8 mouse cellular contexts compared by ENCODE assay signal in genomic region chr9:73040080-73040479, GRCm38 (mm10). TPM values are rescaled to one million over a fixed set of nuclear protein-coding genes. Genes with fewer than 3 reads are reported as not detected.
DNase-seq lines count a peak whose midpoint lies in the region; ATAC-seq and TF ChIP-seq lines count a peak whose summit lies in the region.

Pigb (minus strand) TSS chr9:73040378.

- TF ChIP-seq CTCF in liver, adult 2 months (IDR thresholded peaks at IDR 0.05; ENCODE audit: low read depth, low read length): no peak

- no peaks in the 10 kb centered on the region for H3K36me3 ChIP-seq in liver, adult 2 months (ENCODE audit: control insufficient read depth, insufficient read depth, low read length)
- no peaks in the 10 kb centered on the region for H3K36me3 ChIP-seq in heart, embryonic 16.5 days (ENCODE audit: control insufficient read depth, insufficient read depth)
- no peaks in the 10 kb centered on the region for H3K36me3 ChIP-seq in liver, embryonic 11.5 days (ENCODE audit: control insufficient read depth, insufficient read depth, low read length)

- WGBS in liver, adult 2 months: 23% methylated on average over 6 of the region's 6 CpGs
- WGBS in heart, embryonic 16.5 days: 24% methylated on average over 6 of the region's 6 CpGs
- 25% methylated on average over 6 of the region's 6 CpGs for WGBS in liver, embryonic 11.5 days

- peak within 1 kb of the TSS; percentile 87 for H3K9ac ChIP-seq in liver, adult 2 months (ENCODE audit: low read depth, low read length)
- H3K9ac ChIP-seq in heart, embryonic 16.5 days (ENCODE audit: low read length): peak within 1 kb of the TSS; percentile 85
- peak within 1 kb of the TSS; percentile 89 for H3K9ac ChIP-seq in liver, embryonic 11.5 days (ENCODE audit: low read depth, low read length)

- peaks cover 6% of the 10 kb centered on the region; the same call in 1 of the 2 replicates for H3K79me2 ChIP-seq in liver, adult 2 months (ENCODE audit: control insufficient read depth, insufficient read depth, low read length)

- peak within 1 kb of the TSS; percentile 95 for H3K4me2 ChIP-seq in heart, embryonic 16.5 days (ENCODE audit: low read depth, low read length)
- H3K4me2 ChIP-seq in liver, embryonic 11.5 days: peak within 1 kb of the TSS; percentile 83

- H3K4me3 ChIP-seq in liver, adult 2 months (ENCODE audit: insufficient read depth, low read depth, low read length): peak within 1 kb of the TSS; percentile 99
- H3K4me3 ChIP-seq in heart, embryonic 16.5 days (ENCODE audit: low read length): peak within 1 kb of the TSS; percentile 82
- H3K4me3 ChIP-seq in liver, embryonic 11.5 days (ENCODE audit: low read depth, low read length): peak within 1 kb of the TSS; percentile 83

- H3K9me3 ChIP-seq in heart, embryonic 16.5 days (replicated peaks; ENCODE audit: control insufficient read depth, low read length): no peaks in the 10 kb centered on the region
- no peaks in the 10 kb centered on the region for H3K9me3 ChIP-seq in liver, embryonic 11.5 days (ENCODE audit: control insufficient read depth, low read length)

- DNase-seq in liver, adult 2 months (ENCODE audit: extremely low read depth, low read depth, low spot score): no peak
- no peak for DNase-seq in liver
- DNase-seq in adrenal gland, postnatal 25 days: no peak
- no peak for DNase-seq in liver, embryonic 11.5 days (ENCODE audit: low spot score)
- no peak for DNase-seq in cerebellum, postnatal 25 days
- no peak for DNase-seq in embryo, embryonic 10.5 days (ENCODE audit: low spot score)
- no peak for DNase-seq in right cerebral cortex, postnatal 25 days

- no peaks in the 10 kb centered on the region for H3K27me3 ChIP-seq in liver, adult 2 months (ENCODE audit: control insufficient read depth, insufficient read depth, low read length)
- H3K27me3 ChIP-seq in heart, embryonic 16.5 days (ENCODE audit: control insufficient read depth, insufficient read depth, low read length): no peaks in the 10 kb centered on the region
- H3K27me3 ChIP-seq in liver, embryonic 11.5 days (replicated peaks; ENCODE audit: control insufficient read depth, insufficient read depth, low read length): no peaks in the 10 kb centered on the region

- peaks cover 9% of the 10 kb centered on the region for H3K4me1 ChIP-seq in liver, adult 2 months (ENCODE audit: control insufficient read depth, insufficient read depth, low read length)
- H3K4me1 ChIP-seq in heart, embryonic 16.5 days (ENCODE audit: control insufficient read depth, insufficient read depth, low read length): peaks cover 10% of the 10 kb centered on the region
- peaks cover 11% of the 10 kb centered on the region for H3K4me1 ChIP-seq in liver, embryonic 11.5 days (replicated peaks; ENCODE audit: control insufficient read depth, insufficient read depth, low read length)

- no peak for ATAC-seq in heart, embryonic 16.5 days (replicated peaks; ENCODE audit: extremely low read depth, insufficient read depth, low FRiP score)
- ATAC-seq in liver, embryonic 11.5 days (replicated peaks; ENCODE audit: low FRiP score): no peak

- no peak for TF ChIP-seq POLR2A in liver, adult 2 months (IDR thresholded peaks at IDR 0.05; ENCODE audit: extremely low read depth, insufficient read depth, low read length)

- peak within 1 kb of the TSS; percentile 47 for H3K27ac ChIP-seq in liver, adult 2 months (replicated peaks; ENCODE audit: insufficient read depth, low read depth, low read length)
- peak within 1 kb of the TSS; percentile 81 for H3K27ac ChIP-seq in heart, embryonic 16.5 days (ENCODE audit: low read length)
- peak within 1 kb of the TSS; percentile 68 for H3K27ac ChIP-seq in liver, embryonic 11.5 days (ENCODE audit: low read depth, low read length)

RNA-seq across cellular contexts. Expression of gene Pigb, which starts in this region (rescaled TPM):
- 3.0 and 4.2 TPM in 2 replicates for total RNA-seq in liver, adult 2 months (2014; rRNA removed)
- polyA plus RNA-seq in liver, adult 2 months (2012; rRNA removed): 4.5 and 5.7 TPM in 2 replicates
- total RNA-seq in adrenal gland, postnatal 25 days (2021): 11.9 and 20.4 TPM in 2 replicates
- 7.2 and 7.5 TPM in 2 replicates for polyA plus RNA-seq in heart, embryonic 16.5 days (2015; fragmentation: Nextera tagmentation; extraction: Ambion mirVana)
- polyA plus RNA-seq in liver, embryonic 11.5 days (2014; fragmentation: Nextera tagmentation; extraction: Ambion mirVana): 17.1 and 21.0 TPM in 2 replicates
